Mouse (Mus musculus) heart, adult 2 months (tissue): ENCODE measurements around the gene Phf11c.

Experiments
- CTCF ChIP-seq: fragments of 200-600 bp; IDR thresholded peaks from 2 replicates; pipeline ENCODE4 v1.8.1; 2022; ENCODE audit warnings: antibody characterized with exemption, mild to moderate bottlenecking, moderate library complexity
- POLR2A ChIP-seq: fragments of 200-500 bp; IDR thresholded peaks from 2 replicates; pipeline ENCODE4 v1.6.1; 2011; ENCODE audit warnings: mild to moderate bottlenecking, low read depth, low read length, control low read depth; ENCODE audit not compliant: insufficient read depth

GRCm38 (mm10) chr14:59366386-59367105 is 28.6 kb downstream of the Phf11c start:
- TF ChIP-seq POLR2A, result no peak
- no peak for TF ChIP-seq CTCF
